Mouse (Mus musculus): ENCODE data around the gene Sept11. TPM values are rescaled to one million over a fixed set of nuclear protein-coding genes. Genes with fewer than 3 reads are reported as not detected.

Sept11 gene
- polyA plus RNA-seq, 1 experiment from 2014 or later: 28.7 TPM

DNA sequence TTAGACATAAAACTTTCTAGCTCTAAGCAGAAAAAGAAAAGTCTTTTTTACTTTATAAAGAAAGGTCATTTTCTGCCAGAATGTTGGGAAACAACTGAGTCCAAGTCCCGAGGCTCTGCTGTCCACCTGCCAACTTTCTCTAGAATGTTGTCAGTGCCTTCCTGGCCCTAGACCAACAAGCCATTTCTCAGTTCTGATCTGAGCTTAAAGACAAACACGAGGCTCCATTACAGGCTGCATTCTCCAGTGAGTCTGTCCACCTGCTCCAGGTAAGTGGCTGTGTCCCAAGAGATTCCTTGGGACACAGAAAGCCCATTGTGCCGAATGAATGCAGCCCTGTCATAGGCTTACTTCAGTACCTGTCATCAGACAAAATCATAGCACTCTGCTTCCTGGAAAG is 128.4 kb downstream of the Sept11 start:
- Histone ChIP-seq H3K36me3 (no peaks in the 10 kb centered on the region), H3K4me3 (replicated peaks) (no peak overlapping the region), H3K27me3 (peaks cover 4% of the 10 kb centered on the region; the same call in 1 of the 2 replicates), H3K4me2 (no peak overlapping the region), H3K27ac (no peak overlapping the region), H3K9me3 (replicated peaks) (no peaks in the 10 kb centered on the region), H3K9ac (no peak overlapping the region), H3K4me1 (replicated peaks) (peaks cover 7% of the 10 kb centered on the region)
- no peak for ATAC-seq (ENCODE audit: low read depth)
- no peak for DNase-seq
- WGBS (ENCODE audit: insufficient replicate concordance): 50% methylated on average over 3 of the region's 3 CpGs

DNA sequence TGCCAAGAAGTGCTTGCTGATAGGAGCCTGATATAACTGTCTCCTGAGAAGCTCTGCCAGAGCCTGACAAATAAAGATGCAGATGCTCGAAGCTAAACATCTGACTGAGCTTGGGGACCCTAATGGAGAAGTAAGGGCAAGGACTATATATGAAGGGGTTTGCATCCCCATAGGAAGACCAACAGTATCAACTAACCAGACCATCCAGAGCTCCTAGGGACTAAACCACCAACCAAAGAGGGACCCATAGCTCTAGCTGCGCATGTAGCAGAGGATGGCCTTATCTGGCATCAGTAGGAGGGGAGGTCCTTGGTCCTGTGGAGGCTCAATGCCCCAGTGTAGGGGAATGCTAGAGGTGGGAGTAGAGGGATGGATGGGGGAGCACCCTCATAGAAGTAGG is 131.3 kb downstream of the Sept11 start:
- no peak for DNase-seq
- H3K4me1 ChIP-seq (replicated peaks): peaks cover 23% of the 10 kb centered on the region
- no peaks in the 10 kb centered on the region for H3K9me3 ChIP-seq (replicated peaks)
- WGBS (ENCODE audit: insufficient replicate concordance): 67% methylated on average over 2 of the region's 2 CpGs
- H3K4me3 ChIP-seq (replicated peaks): no peak overlapping the region
- no peaks in the 10 kb centered on the region for H3K36me3 ChIP-seq
- H3K27me3 ChIP-seq: peaks cover 4% of the 10 kb centered on the region; the same call in 1 of the 2 replicates
- no peak overlapping the region for H3K9ac ChIP-seq
- ATAC-seq (ENCODE audit: low read depth): no peak
- no peak overlapping the region for H3K4me2 ChIP-seq
- H3K27ac ChIP-seq: no peak overlapping the region

Other genes starting within 250 kb of the Sept11 start
- gene Sowahb, start 48.4 kb upstream of the Sept11 start, polyA plus RNA-seq (2015; fragmentation: Nextera tagmentation; extraction: Ambion mirVana): 0.20 and 0.39 TPM in 2 replicates
- 35.5 and 36.7 TPM in 2 replicates for gene Ccni, start 113.1 kb downstream of the Sept11 start, polyA plus RNA-seq (2015; fragmentation: Nextera tagmentation; extraction: Ambion mirVana)
- gene 2010109A12Rik, start 113.1 kb downstream of the Sept11 start, polyA plus RNA-seq (2015; fragmentation: Nextera tagmentation; extraction: Ambion mirVana): 1.7 and 2.1 TPM in 2 replicates
- 15.4 and 16.5 TPM in 2 replicates for gene Ccng2, start 173.8 kb downstream of the Sept11 start, polyA plus RNA-seq (2015; fragmentation: Nextera tagmentation; extraction: Ambion mirVana)

Data from liver, embryonic 13.5 days (tissue).